Mouse (Mus musculus) embryonic facial prominence, embryonic 13.5 days (tissue): ENCODE data around the gene Rab35. TPM values are rescaled to one million over a fixed set of nuclear protein-coding genes. Genes with fewer than 3 reads are reported as not detected.
A peak's percentile ranks its signal among the peaks of the same experiment; 100 is the strongest.

Experiments used
- ATAC-seq: fragments of 200-750 bp; cut with Nextera tagmentation; 2 replicates; pipeline ENCODE4 v1.8.0; 2017; ENCODE audit warnings: low read depth; ENCODE audit not compliant: insufficient number of reproducible peaks, insufficient read depth, low FRiP score, low TSS enrichment
- H3K27ac ChIP-seq: fragments of 300-500 bp; sonication (generic); 2 replicates; pipeline ENCODE4 v1.5.1; 2015; ENCODE audit warnings: moderate library complexity, mild to moderate bottlenecking, inconsistent platforms
- H3K27me3 ChIP-seq: fragments of 300-500 bp; sonication (generic); 2 replicates; pipeline ENCODE4 v1.6.1; 2015; ENCODE audit warnings: mild to moderate bottlenecking, inconsistent platforms
- H3K36me3 ChIP-seq: fragments of 300-500 bp; sonication (generic); 2 replicates; pipeline ENCODE4 v1.6.1; 2015; ENCODE audit warnings: mild to moderate bottlenecking, inconsistent platforms
- H3K4me1 ChIP-seq: fragments of 300-500 bp; sonication (generic); 2 replicates; pipeline ENCODE4 v1.6.1; 2015; ENCODE audit warnings: inconsistent platforms
- H3K4me2 ChIP-seq: fragments of 300-500 bp; sonication (generic); 2 replicates; pipeline ENCODE4 v1.6.1; 2015; ENCODE audit warnings: moderate library complexity, mild to moderate bottlenecking, inconsistent platforms
- H3K4me3 ChIP-seq: fragments of 300-500 bp; sonication (generic); 2 replicates; pipeline ENCODE4 v1.5.1; 2015; ENCODE audit warnings: mild to moderate bottlenecking, inconsistent platforms
- H3K9ac ChIP-seq: fragments of 300-500 bp; sonication (generic); 2 replicates; pipeline ENCODE4 v1.6.1; 2015; ENCODE audit warnings: mild to moderate bottlenecking, inconsistent platforms
- H3K9me3 ChIP-seq: fragments of 300-500 bp; sonication (generic); 2 replicates; pipeline ENCODE4 v1.6.1; 2016; ENCODE audit warnings: inconsistent platforms
- WGBS: fragments of 180-500 bp; shearing (Covaris S2); methylation state at CpG from one replicate; pipeline ENCODE4 v1.1.7; 2015; ENCODE audit warnings: mixed read lengths; 5-methylcytosine and 5-hydroxymethylcytosine counted together
- polyA plus RNA-seq: library from polyadenylated mRNA; unstranded; fragments of >200 nt; fragmentation: Nextera tagmentation; extraction: Ambion mirVana; gene quantifications from 2 replicates; pipeline ENCODE4 v1.2.1, GENCODE M21; 2015

Rab35 gene
- polyA plus RNA-seq, 1 experiment from 2014 or later = 13.1 TPM

DNA sequence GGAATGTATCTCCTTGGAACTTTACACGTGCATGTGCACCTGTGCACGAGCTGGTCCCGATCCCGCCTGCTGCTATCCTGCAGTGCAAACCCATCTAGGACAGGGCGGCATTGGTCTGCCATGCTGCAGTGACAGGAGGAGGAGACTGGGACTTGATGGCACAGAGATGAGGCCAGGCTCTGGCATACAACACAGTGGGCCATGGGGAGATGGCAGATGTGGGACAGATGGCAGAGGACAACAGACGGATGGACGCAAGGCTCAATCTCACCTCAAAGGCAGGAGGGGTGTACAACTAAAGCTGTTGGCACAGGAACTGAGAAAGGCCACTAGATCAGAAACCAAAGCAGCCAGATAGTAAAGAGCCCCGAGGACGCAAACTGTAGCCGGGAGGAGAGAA is 19.2 kb downstream of the Rab35 start:
- Histone ChIP-seq H3K27ac (no peak overlapping the region), H3K9ac (peak overlapping the region; percentile 21; the same call in 1 of the 2 replicates), H3K36me3 (peaks cover 26% of the 10 kb centered on the region), H3K4me1 (peaks cover 12% of the 10 kb centered on the region), H3K4me3 (no peak overlapping the region), H3K27me3 (no peaks in the 10 kb centered on the region), H3K9me3 (no peaks in the 10 kb centered on the region), H3K4me2 (no peak overlapping the region)
- 91% methylated on average over 10 of the region's 10 CpGs for WGBS
- no peak for ATAC-seq

- WGBS = 89% methylated on average over 10 of the region's 10 CpGs
- Histone ChIP-seq H3K27me3 (no peaks in the 10 kb centered on the region), H3K27ac (no peak overlapping the region), H3K9ac (peak overlapping the region; percentile 73), H3K9me3 (no peaks in the 10 kb centered on the region), H3K4me1 (peaks cover 12% of the 10 kb centered on the region), H3K4me2 (peak overlapping the region; percentile 66), H3K4me3 (no peak overlapping the region), H3K36me3 (peaks cover 17% of the 10 kb centered on the region)
- ATAC-seq = no peak
These were observed 20.1 kb downstream of the Rab35 start for GRCm38 (mm10) chr5:115651821-115652220.

DNA sequence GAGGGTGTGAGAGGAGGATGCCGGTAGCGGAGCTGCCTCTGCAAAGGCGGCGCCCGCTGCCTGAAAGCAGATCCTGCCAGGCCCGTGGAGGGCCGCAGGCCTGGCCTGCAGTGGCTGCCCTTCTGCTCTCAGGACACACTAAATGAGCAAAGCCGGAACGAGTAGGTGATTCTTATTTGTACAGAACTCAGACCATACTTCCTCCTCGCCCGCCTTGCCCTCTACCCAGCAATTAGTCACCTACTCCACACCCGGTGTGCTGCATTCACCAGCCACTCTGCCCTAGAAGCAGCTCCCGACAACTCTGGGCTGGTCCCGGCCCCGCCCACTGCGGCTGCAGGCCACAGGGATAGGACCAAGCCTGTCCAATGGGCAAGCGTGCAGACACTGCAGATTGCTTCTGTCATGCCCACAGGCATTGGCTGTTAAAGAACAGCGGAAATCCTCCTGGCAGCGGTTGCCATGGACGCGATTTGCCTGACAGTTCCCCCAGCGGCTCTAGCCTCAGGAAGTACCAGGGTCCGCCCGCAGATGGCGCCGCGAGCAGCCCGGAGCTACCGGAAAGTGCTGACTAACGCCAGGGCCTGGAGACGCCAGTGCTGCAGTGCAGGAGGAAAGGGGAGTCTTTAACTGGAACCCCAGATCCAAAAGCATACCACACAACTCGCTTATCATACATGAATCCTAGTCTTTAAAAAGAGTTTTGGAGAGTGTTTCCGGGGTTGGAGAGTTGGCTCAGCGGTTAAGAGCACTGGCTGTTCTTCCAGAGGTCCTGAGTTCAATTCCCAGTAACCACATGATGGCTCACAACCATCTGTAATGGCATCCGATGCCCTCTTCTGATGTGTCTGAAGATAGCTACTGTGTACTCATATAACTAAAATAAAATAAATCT is 21.2 kb downstream of the Rab35 start:
- Histone ChIP-seq H3K4me2 (peak overlapping the region; percentile 66), H3K4me3 (peak overlapping the region; percentile 45), H3K9me3 (no peaks in the 10 kb centered on the region), H3K27ac (peak overlapping the region; percentile 78), H3K9ac (peak overlapping the region; percentile 73), H3K4me1 (peaks cover 12% of the 10 kb centered on the region), H3K36me3 (peaks cover 8% of the 10 kb centered on the region), H3K27me3 (no peaks in the 10 kb centered on the region)
- WGBS = 2% methylated on average over 35 of the region's 35 CpGs
- peak; percentile 97 for ATAC-seq

DNA sequence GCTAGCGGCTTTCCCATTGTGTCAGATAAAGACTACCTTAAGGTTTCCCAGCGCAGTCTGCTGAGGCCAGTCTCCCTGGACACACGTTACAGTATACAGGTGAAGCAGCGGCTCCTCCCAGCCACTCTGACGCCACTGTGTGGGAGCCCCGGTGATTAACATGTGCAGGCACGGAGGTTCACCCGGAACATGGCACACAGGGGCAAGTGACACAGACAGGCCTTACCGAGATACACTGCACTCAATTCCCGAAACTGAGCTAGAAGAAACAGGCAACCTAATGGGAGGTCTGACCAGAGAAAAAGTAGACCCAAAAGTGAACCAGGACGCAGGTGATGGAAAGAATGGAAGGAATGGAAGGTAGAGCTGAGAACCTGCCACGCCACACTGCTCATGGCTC is 22.1 kb downstream of the Rab35 start:
- Histone ChIP-seq H3K9me3 (no peaks in the 10 kb centered on the region), H3K36me3 (peaks cover 3% of the 10 kb centered on the region; the same call in 1 of the 2 replicates), H3K4me3 (no peak overlapping the region), H3K4me1 (peaks cover 8% of the 10 kb centered on the region), H3K4me2 (no peak overlapping the region), H3K27me3 (no peaks in the 10 kb centered on the region), H3K9ac (no peak overlapping the region), H3K27ac (no peak overlapping the region)
- 83% methylated on average over 12 of the region's 12 CpGs for WGBS
- ATAC-seq = no peak

DNA sequence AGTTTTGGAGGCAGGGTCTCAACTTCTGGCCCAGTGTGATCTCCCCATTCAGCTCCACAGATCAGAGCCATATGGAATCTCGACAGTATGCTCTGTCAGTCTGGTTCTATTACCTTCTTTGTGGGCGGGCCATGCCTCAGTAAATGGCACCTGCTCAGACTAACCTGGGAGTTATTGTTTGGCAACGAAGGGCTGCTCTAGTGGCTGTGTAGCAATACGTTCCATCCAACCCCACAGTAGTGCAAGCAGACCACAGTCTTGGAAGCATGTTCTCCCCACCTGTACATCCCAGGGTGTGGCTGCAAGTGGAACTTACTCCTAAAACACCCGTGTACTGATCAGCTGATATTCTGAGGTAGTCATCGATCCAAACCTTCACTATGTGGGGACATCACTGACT is 25.0 kb downstream of the Rab35 start:
- Histone ChIP-seq H3K4me2 (no peak overlapping the region), H3K4me3 (no peak overlapping the region), H3K4me1 (peaks cover 8% of the 10 kb centered on the region), H3K27ac (no peak overlapping the region), H3K9me3 (no peaks in the 10 kb centered on the region), H3K36me3 (no peaks in the 10 kb centered on the region), H3K9ac (no peak overlapping the region), H3K27me3 (no peaks in the 10 kb centered on the region)
- 69% methylated on average over 6 of the region's 6 CpGs for WGBS
- no peak for ATAC-seq

DNA sequence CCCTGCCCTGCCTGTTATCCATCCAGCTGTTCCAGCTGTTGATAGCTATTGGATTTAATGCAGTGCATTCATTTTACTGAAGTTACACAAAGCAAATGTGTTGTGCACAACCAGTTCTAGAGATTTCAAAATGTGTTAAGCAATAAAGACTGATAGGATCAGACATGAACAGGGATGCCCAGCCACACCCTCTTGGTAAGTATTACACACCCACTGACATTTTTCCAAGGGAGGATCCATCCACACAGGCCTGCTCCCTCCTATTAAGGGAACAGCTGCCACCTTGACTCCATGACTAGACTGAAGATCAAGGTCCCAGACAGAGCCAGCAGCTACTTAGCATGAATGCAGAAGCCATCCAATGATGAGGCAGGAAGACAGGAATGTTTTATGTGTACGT is 25.5 kb downstream of the Rab35 start:
- H3K27me3 ChIP-seq = no peaks in the 10 kb centered on the region
- no peak overlapping the region for H3K4me2 ChIP-seq
- H3K36me3 ChIP-seq = no peaks in the 10 kb centered on the region
- no peak overlapping the region for H3K4me3 ChIP-seq
- no peak for ATAC-seq
- H3K9me3 ChIP-seq = no peaks in the 10 kb centered on the region
- no peak overlapping the region for H3K27ac ChIP-seq
- H3K9ac ChIP-seq = no peak overlapping the region
- 73% methylated on average over 1 of the region's 1 CpGs for WGBS
- peaks cover 3% of the 10 kb centered on the region for H3K4me1 ChIP-seq

GRCm38 (mm10) chr5:115658352-115658751 is 26.6 kb downstream of the Rab35 start:
- Histone ChIP-seq H3K4me2 (no peak overlapping the region), H3K4me3 (no peak overlapping the region), H3K9me3 (no peaks in the 10 kb centered on the region), H3K9ac (no peak overlapping the region), H3K4me1 (no peaks in the 10 kb centered on the region), H3K27me3 (no peaks in the 10 kb centered on the region), H3K27ac (no peak overlapping the region), H3K36me3 (no peaks in the 10 kb centered on the region)
- WGBS = 84% methylated on average over 6 of the region's 6 CpGs
- no peak for ATAC-seq

- WGBS = 79% methylated on average over 22 of the region's 22 CpGs
- Histone ChIP-seq H3K4me3 (no peak overlapping the region), H3K27me3 (no peaks in the 10 kb centered on the region), H3K9me3 (no peaks in the 10 kb centered on the region), H3K4me1 (no peaks in the 10 kb centered on the region), H3K4me2 (no peak overlapping the region), H3K36me3 (no peaks in the 10 kb centered on the region), H3K27ac (no peak overlapping the region), H3K9ac (no peak overlapping the region)
- ATAC-seq = no peak
These were observed 30.9 kb downstream of the Rab35 start for GRCm38 (mm10) chr5:115662658-115663057.

- Histone ChIP-seq H3K4me2 (no peak overlapping the region), H3K36me3 (no peaks in the 10 kb centered on the region), H3K4me1 (no peaks in the 10 kb centered on the region), H3K27ac (no peak overlapping the region), H3K4me3 (no peak overlapping the region), H3K9ac (no peak overlapping the region), H3K27me3 (no peaks in the 10 kb centered on the region), H3K9me3 (no peaks in the 10 kb centered on the region)
- WGBS = 61% methylated on average over 8 of the region's 8 CpGs
- no peak for ATAC-seq
These were observed 34.8 kb downstream of the Rab35 start for GRCm38 (mm10) chr5:115666366-115667065.

DNA sequence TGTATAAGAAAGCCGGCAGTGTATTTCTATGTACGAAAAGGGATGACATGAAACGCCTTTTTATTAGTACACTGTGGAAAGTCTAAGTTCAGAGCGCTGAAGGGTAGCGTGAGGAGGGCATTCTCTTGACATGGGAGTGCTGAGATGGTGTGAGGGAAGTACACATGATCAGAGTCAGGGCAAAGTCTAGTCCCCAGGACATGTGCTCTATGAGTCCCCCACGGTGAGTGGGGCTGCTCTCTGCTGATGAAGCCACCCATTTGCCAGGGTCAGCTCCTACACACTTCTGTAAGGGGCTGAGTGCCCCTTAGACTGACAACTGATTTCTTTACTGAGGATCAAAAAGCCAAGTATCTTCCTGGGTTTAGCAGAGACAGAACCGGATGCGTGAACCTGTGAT is 35.5 kb downstream of the Rab35 start:
- no peaks in the 10 kb centered on the region for H3K9me3 ChIP-seq
- no peak overlapping the region for H3K4me3 ChIP-seq
- H3K4me2 ChIP-seq = no peak overlapping the region
- WGBS = 81% methylated on average over 8 of the region's 8 CpGs
- no peaks in the 10 kb centered on the region for H3K27me3 ChIP-seq
- H3K27ac ChIP-seq = no peak overlapping the region
- 0 out of 2 replicates have a peak overlapping the region, but pooled peaks have one; percentile 7 for H3K9ac ChIP-seq
- ATAC-seq = no peak
- H3K4me1 ChIP-seq = no peaks in the 10 kb centered on the region
- no peaks in the 10 kb centered on the region for H3K36me3 ChIP-seq

DNA sequence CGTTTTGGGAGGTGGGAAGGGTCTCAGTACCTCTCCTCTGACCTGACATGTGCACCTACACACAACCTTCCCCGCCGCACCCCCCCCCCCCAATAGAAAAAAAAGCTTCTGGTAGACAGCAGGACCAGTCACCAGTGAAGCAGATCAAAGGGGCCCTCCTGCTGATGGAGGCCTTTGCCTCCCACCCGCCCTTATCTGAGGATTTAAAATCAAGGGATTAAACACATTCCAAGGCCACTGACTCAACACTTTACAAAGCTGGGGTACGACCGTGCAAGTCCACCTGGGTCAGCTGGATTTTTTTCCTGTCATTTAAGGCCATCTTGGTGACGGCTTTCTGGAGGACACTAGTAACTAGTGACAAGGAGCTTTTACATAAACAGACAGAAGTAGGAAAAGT is 36.2 kb downstream of the Rab35 start:
- H3K4me3 ChIP-seq = no peak overlapping the region
- no peaks in the 10 kb centered on the region for H3K4me1 ChIP-seq
- 17% methylated on average over 7 of the region's 7 CpGs for WGBS
- H3K27ac ChIP-seq = no peak overlapping the region
- no peak overlapping the region for H3K9ac ChIP-seq
- H3K27me3 ChIP-seq = no peaks in the 10 kb centered on the region
- no peak for ATAC-seq
- H3K36me3 ChIP-seq = no peaks in the 10 kb centered on the region
- no peak overlapping the region for H3K4me2 ChIP-seq
- no peaks in the 10 kb centered on the region for H3K9me3 ChIP-seq

GRCm38 (mm10) chr5:115668986-115669385 is 37.3 kb downstream of the Rab35 start:
- ATAC-seq = no peak
- H3K4me1 ChIP-seq = no peaks in the 10 kb centered on the region
- H3K9ac ChIP-seq = no peak overlapping the region
- no peak overlapping the region for H3K27ac ChIP-seq
- no peaks in the 10 kb centered on the region for H3K27me3 ChIP-seq
- no peaks in the 10 kb centered on the region for H3K36me3 ChIP-seq
- H3K9me3 ChIP-seq = no peaks in the 10 kb centered on the region
- 85% methylated on average over 12 of the region's 12 CpGs for WGBS
- no peak overlapping the region for H3K4me3 ChIP-seq
- no peak overlapping the region for H3K4me2 ChIP-seq
